Mouse (Mus musculus): ENCODE measurements at regions not wholly inside any gene's neighbourhood (a gene's known extent, or its start where the extent isn't known, plus 50 kb on each side); places are given as distances from the start of the nearest gene placed in this dataset.

DNA sequence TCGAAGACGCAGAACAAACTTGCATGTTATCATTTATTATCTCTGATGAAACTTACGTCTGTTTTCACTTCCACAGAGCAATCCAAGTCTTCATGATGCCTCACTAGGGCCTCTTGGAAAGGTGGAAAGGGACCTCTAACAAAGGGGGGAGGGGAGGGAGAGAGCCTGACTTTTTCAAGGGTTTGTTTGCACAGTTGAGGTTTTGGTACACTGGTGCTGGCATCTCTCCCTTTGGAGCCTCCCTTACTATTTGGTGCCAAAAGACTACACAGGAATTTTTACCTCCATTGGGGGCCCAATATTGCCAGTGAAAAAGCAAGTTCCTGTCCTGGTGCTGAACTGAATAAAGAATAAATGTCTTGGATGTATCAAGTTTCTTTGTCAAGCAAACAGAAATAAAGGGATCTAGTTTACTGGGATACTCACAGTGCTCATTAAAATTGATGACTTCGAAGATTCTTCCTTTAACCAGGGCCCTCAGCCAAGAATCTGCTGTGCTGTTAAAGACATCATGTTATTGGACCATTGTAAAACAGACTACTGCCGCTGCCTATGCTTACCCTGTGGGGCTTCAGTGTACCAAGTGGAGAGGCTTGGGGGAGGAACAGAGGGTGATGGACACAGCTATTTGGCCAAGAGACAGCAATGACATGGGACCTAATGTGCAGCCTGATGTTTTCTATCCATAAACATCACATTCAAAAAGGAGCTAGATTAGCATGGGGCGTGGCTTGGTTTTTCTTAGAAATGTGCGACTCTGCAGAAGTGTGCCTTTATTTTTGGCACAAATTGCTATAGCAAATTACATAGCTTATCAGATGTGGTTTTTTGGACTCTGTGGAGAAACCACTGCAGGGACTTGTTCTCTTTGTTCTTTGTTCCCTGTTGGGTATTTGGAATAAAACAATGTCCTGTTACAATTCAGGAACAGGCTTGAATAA, 160.3 kb upstream of the Cited2 start:
- H3K4me1 ChIP-seq (ENCODE audit: control insufficient read depth, insufficient read depth, low read length): peaks cover 9% of the 10 kb centered on the region
- H3K27ac ChIP-seq (ENCODE audit: insufficient read depth, low read length): no peak overlapping the region
- no peak for TF ChIP-seq CTCF (IDR thresholded peaks at IDR 0.05; ENCODE audit: borderline replicate concordance, insufficient read depth, low read length)
- TF ChIP-seq POLR2A (IDR thresholded peaks at IDR 0.05; ENCODE audit: low read depth, low read length): no peak
- H3K4me3 ChIP-seq (ENCODE audit: insufficient read depth, low read length): no peak overlapping the region

DNA sequence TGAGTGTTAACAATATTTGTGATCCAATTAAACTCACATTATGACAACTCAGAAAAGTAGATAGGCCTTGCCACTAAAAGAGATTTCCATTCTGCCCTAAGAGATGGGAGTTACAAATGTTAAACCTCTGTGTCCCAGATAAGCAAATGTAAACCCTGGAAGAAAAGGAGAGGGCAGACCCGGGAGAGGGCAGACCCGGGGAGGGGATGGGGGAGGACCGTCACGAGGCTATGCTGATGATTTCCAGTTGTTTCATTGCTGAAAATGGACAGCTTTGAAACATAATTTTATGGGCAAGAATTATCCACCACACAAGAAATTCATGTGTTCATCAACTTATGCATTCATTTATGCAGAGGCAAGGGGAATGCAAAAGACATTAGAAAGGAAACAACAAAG, 159.7 kb upstream of the Cited2 start:
- no peak for TF ChIP-seq POLR2A (IDR thresholded peaks at IDR 0.05; ENCODE audit: low read depth, low read length)
- TF ChIP-seq CTCF (IDR thresholded peaks at IDR 0.05; ENCODE audit: borderline replicate concordance, insufficient read depth, low read length): no peak
- no peak overlapping the region for H3K27ac ChIP-seq (ENCODE audit: insufficient read depth, low read length)
- no peak overlapping the region for H3K4me3 ChIP-seq (ENCODE audit: insufficient read depth, low read length)
- peaks cover 12% of the 10 kb centered on the region for H3K4me1 ChIP-seq (ENCODE audit: control insufficient read depth, insufficient read depth, low read length)

DNA sequence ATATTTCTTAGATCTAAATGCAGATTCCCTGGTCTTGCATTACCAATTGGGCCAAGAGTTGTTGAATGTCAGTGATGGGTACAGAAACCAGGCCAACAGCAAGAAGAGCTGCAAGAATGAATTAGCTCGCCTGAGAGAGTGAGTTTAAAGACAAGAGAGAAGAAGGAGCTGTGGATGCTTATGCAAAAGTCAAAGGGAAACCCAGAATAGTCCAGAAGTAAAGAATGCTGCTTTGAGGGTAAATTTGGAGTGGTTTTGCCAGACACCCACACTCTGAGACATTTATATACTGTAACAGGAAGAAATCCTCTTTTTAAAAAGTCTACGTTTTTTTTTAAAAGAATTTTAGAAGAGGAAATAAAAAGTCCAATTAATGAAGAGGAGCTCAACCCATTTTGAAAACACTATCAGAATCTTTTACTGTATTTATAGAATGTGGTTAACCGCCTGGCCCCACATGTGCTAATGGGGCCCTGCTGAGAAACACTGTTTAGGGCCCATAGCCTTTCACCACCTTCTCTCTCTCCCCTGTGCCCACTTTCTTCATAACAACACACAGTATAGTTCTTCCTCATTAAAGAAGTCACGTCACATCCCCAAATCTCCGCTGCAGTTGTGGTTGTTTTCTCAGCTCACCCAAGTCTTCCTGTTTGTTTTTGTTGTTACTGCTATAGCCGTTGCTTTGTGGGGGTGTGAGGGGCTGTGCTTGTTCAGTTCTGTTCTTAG, 158.0 kb upstream of the Cited2 start:
- Histone ChIP-seq H3K4me3 (ENCODE audit: insufficient read depth, low read length) (no peak overlapping the region), H3K27ac (ENCODE audit: insufficient read depth, low read length) (no peak overlapping the region), H3K4me1 (ENCODE audit: control insufficient read depth, insufficient read depth, low read length) (peaks cover 12% of the 10 kb centered on the region)
- TF ChIP-seq CTCF (IDR thresholded peaks at IDR 0.05; ENCODE audit: borderline replicate concordance, insufficient read depth, low read length) (no peak), POLR2A (IDR thresholded peaks at IDR 0.05; ENCODE audit: low read depth, low read length) (no peak)

DNA sequence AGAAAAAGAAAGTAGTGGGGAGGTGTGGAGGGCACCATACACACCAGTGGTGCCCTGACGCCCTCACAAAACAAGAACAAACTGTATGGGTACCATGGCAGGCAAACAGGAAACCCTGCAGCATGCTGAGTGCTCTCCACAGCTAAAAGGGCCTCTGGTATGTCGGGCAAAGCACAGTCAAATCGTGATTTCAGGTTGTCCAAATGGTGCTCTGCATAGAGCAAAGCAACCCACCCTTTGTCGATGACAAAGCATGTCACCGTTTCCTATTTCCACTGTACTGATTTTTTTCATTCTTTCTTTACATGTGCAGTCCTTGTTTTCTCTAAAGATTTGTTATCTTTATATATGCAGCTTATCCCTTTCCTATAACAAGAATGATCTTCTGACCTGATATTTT, 156.0 kb upstream of the Cited2 start:
- Histone ChIP-seq H3K4me1 (ENCODE audit: control insufficient read depth, insufficient read depth, low read length) (peaks cover 12% of the 10 kb centered on the region), H3K27ac (ENCODE audit: insufficient read depth, low read length) (no peak overlapping the region), H3K4me3 (ENCODE audit: insufficient read depth, low read length) (no peak overlapping the region)
- no peak for TF ChIP-seq CTCF (IDR thresholded peaks at IDR 0.05; ENCODE audit: borderline replicate concordance, insufficient read depth, low read length)
- TF ChIP-seq POLR2A (IDR thresholded peaks at IDR 0.05; ENCODE audit: low read depth, low read length): no peak

DNA sequence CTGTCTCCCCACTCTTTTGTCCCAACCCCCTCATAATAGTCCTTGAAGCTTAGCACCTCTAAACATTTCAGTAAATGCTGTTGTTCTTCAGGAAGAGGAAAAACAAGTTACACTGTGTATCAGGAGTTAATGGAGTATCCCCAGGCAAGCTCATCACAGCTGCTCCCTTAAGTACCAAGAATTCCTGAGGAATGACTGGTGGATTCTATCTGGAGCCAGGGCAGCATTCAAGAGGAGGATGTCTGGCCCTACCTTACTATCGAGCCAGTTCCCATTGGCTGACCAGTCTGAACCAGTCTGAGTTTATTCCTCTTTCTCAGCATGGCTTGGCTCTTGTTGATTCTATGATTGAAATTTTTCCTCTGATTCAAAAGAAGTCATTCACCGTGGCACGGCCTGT, 155.4 kb upstream of the Cited2 start:
- TF ChIP-seq CTCF (IDR thresholded peaks at IDR 0.05; ENCODE audit: borderline replicate concordance, insufficient read depth, low read length) (no peak), POLR2A (IDR thresholded peaks at IDR 0.05; ENCODE audit: low read depth, low read length) (no peak)
- Histone ChIP-seq H3K4me1 (ENCODE audit: control insufficient read depth, insufficient read depth, low read length) (peaks cover 7% of the 10 kb centered on the region; the same call in 1 of the 2 replicates), H3K27ac (ENCODE audit: insufficient read depth, low read length) (no peak overlapping the region; the same call in 1 of the 2 replicates), H3K4me3 (ENCODE audit: insufficient read depth, low read length) (no peak overlapping the region)

DNA sequence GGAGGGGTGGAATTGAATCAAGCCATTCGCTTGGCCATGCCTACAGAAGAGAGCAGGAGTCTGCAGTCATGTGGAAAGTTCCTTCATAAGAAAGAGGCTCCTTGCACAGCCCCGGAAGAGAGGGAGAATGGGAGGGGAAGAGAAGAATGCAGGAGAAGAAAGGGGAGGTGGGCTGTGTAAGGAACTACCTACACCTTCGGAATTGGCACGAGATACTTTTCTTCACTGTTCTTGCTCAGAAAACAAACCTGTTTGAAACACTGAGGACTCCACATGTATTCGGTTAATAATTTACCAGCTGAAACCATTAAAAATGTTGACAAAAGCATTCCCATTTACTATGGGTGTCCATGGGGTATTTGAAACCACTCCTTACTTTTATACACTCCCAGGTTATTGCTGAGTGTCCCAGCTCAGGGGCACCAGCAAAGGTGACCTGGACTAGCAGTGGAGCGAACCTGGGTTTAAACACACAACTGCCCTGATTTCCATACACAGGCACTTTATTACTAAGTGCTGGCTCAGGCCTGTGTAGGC, 153.4 kb upstream of the Cited2 start:
- Histone ChIP-seq H3K4me1 (ENCODE audit: control insufficient read depth, insufficient read depth, low read length) (peaks cover 5% of the 10 kb centered on the region; the same call in 1 of the 2 replicates), H3K4me3 (ENCODE audit: insufficient read depth, low read length) (no peak overlapping the region), H3K27ac (ENCODE audit: insufficient read depth, low read length) (no peak overlapping the region)
- TF ChIP-seq CTCF (IDR thresholded peaks at IDR 0.05; ENCODE audit: borderline replicate concordance, insufficient read depth, low read length): no peak
- no peak for TF ChIP-seq POLR2A (IDR thresholded peaks at IDR 0.05; ENCODE audit: low read depth, low read length)

DNA sequence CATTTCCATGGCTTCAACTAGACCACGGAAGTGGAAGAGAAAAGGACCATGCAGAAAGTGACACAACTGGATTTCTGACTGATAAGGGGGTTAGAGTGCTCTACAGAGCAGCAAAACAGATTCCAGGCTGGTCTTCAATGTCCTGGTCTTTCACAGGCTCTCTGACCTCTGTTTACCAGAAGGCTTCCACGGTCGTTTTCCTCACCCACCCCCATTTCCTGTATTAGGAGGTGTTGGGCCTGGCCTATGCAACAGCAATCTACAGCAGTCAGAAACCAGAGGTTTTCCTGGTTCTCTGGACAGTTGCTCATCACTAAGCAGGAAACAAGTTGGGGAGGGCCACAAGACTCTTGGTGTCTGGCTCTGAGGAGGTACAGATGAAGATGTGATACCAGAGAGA, 148.1 kb upstream of the Cited2 start:
- Histone ChIP-seq H3K27ac (ENCODE audit: insufficient read depth, low read length) (peak overlapping the region; percentile 74; the same call in 1 of the 2 replicates), H3K4me3 (ENCODE audit: insufficient read depth, low read length) (no peak overlapping the region), H3K4me1 (ENCODE audit: control insufficient read depth, insufficient read depth, low read length) (peaks cover 4% of the 10 kb centered on the region; the same call in 1 of the 2 replicates)
- TF ChIP-seq CTCF (IDR thresholded peaks at IDR 0.05; ENCODE audit: borderline replicate concordance, insufficient read depth, low read length): no peak
- TF ChIP-seq POLR2A (IDR thresholded peaks at IDR 0.05; ENCODE audit: low read depth, low read length): no peak

DNA sequence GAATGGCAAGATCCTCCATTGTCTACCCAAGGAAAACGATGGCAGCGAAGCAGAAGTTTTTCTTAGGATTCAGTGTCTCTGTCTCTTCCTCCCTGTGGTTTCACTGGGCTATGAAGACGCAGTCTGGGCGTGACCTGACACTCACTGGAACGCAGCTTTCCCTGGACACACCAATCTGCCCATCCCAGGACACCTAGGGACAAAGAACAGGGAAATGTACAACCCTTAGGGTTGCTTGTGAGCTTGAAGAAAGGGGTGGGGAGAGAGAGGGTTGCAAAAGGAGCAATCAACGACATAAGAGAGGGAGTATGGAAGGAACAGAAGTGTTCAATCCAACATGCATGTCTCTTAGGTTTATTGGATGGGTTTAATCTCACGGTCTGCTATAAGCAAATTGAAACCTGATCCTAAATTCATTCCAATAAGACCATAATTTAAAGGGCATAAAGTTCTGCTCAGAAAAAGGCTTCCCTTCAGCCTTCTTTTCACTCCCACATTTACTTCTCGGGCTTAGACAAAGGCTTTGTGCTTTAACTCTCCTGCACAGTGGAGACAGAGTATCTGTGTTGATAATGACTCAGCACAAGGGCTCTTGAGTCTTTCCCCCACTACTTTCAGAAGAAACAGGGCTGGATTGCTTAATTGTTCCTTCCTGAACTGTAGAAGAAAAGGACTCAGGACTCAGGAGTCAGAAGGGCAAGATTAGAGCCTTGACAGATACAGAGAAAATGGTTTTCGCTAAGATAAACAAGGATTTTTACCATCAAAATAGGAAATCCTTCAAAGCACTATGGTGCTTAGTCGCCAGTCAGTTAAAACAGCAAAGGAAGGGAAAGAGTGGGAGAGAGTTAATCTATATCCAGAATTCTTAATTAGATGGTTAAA, 147.3 kb upstream of the Cited2 start:
- peaks cover 4% of the 10 kb centered on the region; the same call in 1 of the 2 replicates for H3K4me1 ChIP-seq (ENCODE audit: control insufficient read depth, insufficient read depth, low read length)
- peak overlapping the region; percentile 74 for H3K27ac ChIP-seq (ENCODE audit: insufficient read depth, low read length)
- TF ChIP-seq POLR2A (IDR thresholded peaks at IDR 0.05; ENCODE audit: low read depth, low read length): no peak
- TF ChIP-seq CTCF (IDR thresholded peaks at IDR 0.05; ENCODE audit: borderline replicate concordance, insufficient read depth, low read length): no peak
- H3K4me3 ChIP-seq (ENCODE audit: insufficient read depth, low read length): no peak overlapping the region

DNA sequence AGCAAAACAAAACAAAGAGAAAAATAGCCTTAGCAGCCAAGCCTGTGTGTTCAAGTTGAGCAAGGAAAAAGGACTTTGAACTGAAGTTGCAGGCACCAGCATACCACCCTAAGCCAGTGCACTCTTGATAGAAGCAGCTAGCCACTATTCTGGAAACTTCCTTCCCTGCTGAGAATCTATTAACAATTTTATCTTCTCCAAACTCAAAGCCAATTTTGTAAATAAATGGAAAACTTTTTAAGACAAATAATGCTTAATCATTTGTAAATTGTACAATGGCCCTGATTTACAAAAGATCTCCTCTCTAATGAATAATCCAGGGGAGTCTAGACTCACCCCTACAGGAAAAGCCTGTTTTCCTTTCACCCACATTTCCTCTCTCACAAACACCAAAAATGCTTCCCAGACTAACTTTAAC, 146.7 kb upstream of the Cited2 start:
- Histone ChIP-seq H3K27ac (ENCODE audit: insufficient read depth, low read length) (peak overlapping the region; percentile 74; the same call in 1 of the 2 replicates), H3K4me1 (ENCODE audit: control insufficient read depth, insufficient read depth, low read length) (peaks cover 4% of the 10 kb centered on the region; the same call in 1 of the 2 replicates), H3K4me3 (ENCODE audit: insufficient read depth, low read length) (no peak overlapping the region)
- TF ChIP-seq POLR2A (IDR thresholded peaks at IDR 0.05; ENCODE audit: low read depth, low read length) (no peak), CTCF (IDR thresholded peaks at IDR 0.05; ENCODE audit: borderline replicate concordance, insufficient read depth, low read length) (no peak)
